Mouse (Mus musculus): ENCODE data around the gene Egfr.

Gene Egfr

GRCm38 (mm10) chr11:16781604-16782003 is 29.6 kb downstream of the Egfr start:
- DNase-seq (ENCODE audit: low spot score): no peak

GRCm38 (mm10) chr11:16783926-16784659 is 32.1 kb downstream of the Egfr start:
- no peak for DNase-seq (ENCODE audit: low spot score)

- no peak for DNase-seq (ENCODE audit: low spot score)
Measured at GRCm38 (mm10) chr11:16792638-16793585, 40.9 kb downstream of the Egfr start.

GRCm38 (mm10) chr11:16795012-16795411 is 43.0 kb downstream of the Egfr start:
- DNase-seq (ENCODE audit: low spot score): no peak

- no peak for DNase-seq (ENCODE audit: low spot score)
Measured at GRCm38 (mm10) chr11:16795513-16795912, 43.5 kb downstream of the Egfr start.

GRCm38 (mm10) chr11:16797456-16797855 is 45.5 kb downstream of the Egfr start:
- DNase-seq (ENCODE audit: low spot score): no peak

- DNase-seq (ENCODE audit: low spot score): no peak
Measured at GRCm38 (mm10) chr11:16798136-16798535, 46.1 kb downstream of the Egfr start.

- no peak for DNase-seq (ENCODE audit: low spot score)
Measured at GRCm38 (mm10) chr11:16800507-16800906, 48.5 kb downstream of the Egfr start.

GRCm38 (mm10) chr11:16802668-16803067 is 50.7 kb downstream of the Egfr start:
- DNase-seq (ENCODE audit: low spot score): no peak

- no peak for DNase-seq (ENCODE audit: low spot score)
Measured at GRCm38 (mm10) chr11:16804016-16804415, 52.0 kb downstream of the Egfr start.

- DNase-seq (ENCODE audit: low spot score): no peak
Measured at GRCm38 (mm10) chr11:16805886-16806285, 53.9 kb downstream of the Egfr start.

GRCm38 (mm10) chr11:16809161-16809967 is 57.4 kb downstream of the Egfr start:
- no peak for DNase-seq (ENCODE audit: low spot score)

GRCm38 (mm10) chr11:16810086-16810485 is 58.1 kb downstream of the Egfr start:
- no peak for DNase-seq (ENCODE audit: low spot score)

- DNase-seq (ENCODE audit: low spot score): no peak
Measured at GRCm38 (mm10) chr11:16813298-16813697, 61.3 kb downstream of the Egfr start.

- no peak for DNase-seq (ENCODE audit: low spot score)
Measured at GRCm38 (mm10) chr11:16816414-16816813, 64.4 kb downstream of the Egfr start.

- DNase-seq (ENCODE audit: low spot score): no peak
Measured at GRCm38 (mm10) chr11:16817336-16818034, 65.5 kb downstream of the Egfr start.

GRCm38 (mm10) chr11:16819424-16819823 is 67.4 kb downstream of the Egfr start:
- DNase-seq (ENCODE audit: low spot score): no peak

- DNase-seq (ENCODE audit: low spot score): no peak
Measured at GRCm38 (mm10) chr11:16820138-16820537, 68.1 kb downstream of the Egfr start.

GRCm38 (mm10) chr11:16821668-16822254 is 69.8 kb downstream of the Egfr start:
- DNase-seq (ENCODE audit: low spot score): no peak

- DNase-seq (ENCODE audit: low spot score): no peak
Measured at GRCm38 (mm10) chr11:16823830-16824545, 72.0 kb downstream of the Egfr start.

GRCm38 (mm10) chr11:16829468-16829867 is 77.5 kb downstream of the Egfr start:
- no peak for DNase-seq (ENCODE audit: low spot score)

Measured in ovary, postnatal 10 days (tissue).